Mouse (Mus musculus): ENCODE measurements at regions not wholly inside any gene's neighbourhood (a gene's known extent, or its start where the extent isn't known, plus 50 kb on each side); places are given as distances from the start of the nearest gene placed in this dataset.
"Not testable (repeated sequence)": the region's sequence is repeated elsewhere in the genome, so short reads cannot be mapped to it uniquely, and the experiment has no call there.

GRCm38 (mm10) chr14:114485781-114486180, 606.2 kb upstream of the Gpc5 start:
- no peak for DNase-seq (ENCODE audit: extremely low read depth, insufficient read length, low spot score)

GRCm38 (mm10) chr14:114493371-114493770, 598.6 kb upstream of the Gpc5 start:
- not testable (repeated sequence) for DNase-seq (ENCODE audit: extremely low read depth, insufficient read length, low spot score)

- no peak for DNase-seq (ENCODE audit: extremely low read depth, insufficient read length, low spot score)
Observed at GRCm38 (mm10) chr14:114504976-114505375, 587.0 kb upstream of the Gpc5 start.

GRCm38 (mm10) chr14:114547910-114548680, 543.9 kb upstream of the Gpc5 start:
- no peak for DNase-seq (ENCODE audit: extremely low read depth, insufficient read length, low spot score)

GRCm38 (mm10) chr14:114549101-114549500, 542.9 kb upstream of the Gpc5 start:
- no peak for DNase-seq (ENCODE audit: extremely low read depth, insufficient read length, low spot score)

GRCm38 (mm10) chr14:114566411-114567030, 525.5 kb upstream of the Gpc5 start:
- DNase-seq (ENCODE audit: extremely low read depth, insufficient read length, low spot score), result no peak

- no peak for DNase-seq (ENCODE audit: extremely low read depth, insufficient read length, low spot score)
Observed at GRCm38 (mm10) chr14:114567673-114568309, 524.2 kb upstream of the Gpc5 start.

GRCm38 (mm10) chr14:114587367-114588064, 504.5 kb upstream of the Gpc5 start:
- no peak for DNase-seq (ENCODE audit: extremely low read depth, insufficient read length, low spot score)

- no peak for DNase-seq (ENCODE audit: extremely low read depth, insufficient read length, low spot score)
Observed at GRCm38 (mm10) chr14:114609296-114609695, 482.7 kb upstream of the Gpc5 start.

GRCm38 (mm10) chr14:114612400-114612799, 479.6 kb upstream of the Gpc5 start:
- no peak for DNase-seq (ENCODE audit: extremely low read depth, insufficient read length, low spot score)

GRCm38 (mm10) chr14:114656636-114657035, 435.4 kb upstream of the Gpc5 start:
- no peak for DNase-seq (ENCODE audit: extremely low read depth, insufficient read length, low spot score)

- no peak for DNase-seq (ENCODE audit: extremely low read depth, insufficient read length, low spot score)
Observed at GRCm38 (mm10) chr14:114662028-114662427, 430.0 kb upstream of the Gpc5 start.

- no peak for DNase-seq (ENCODE audit: extremely low read depth, insufficient read length, low spot score)
Observed at GRCm38 (mm10) chr14:114685133-114685532, 406.9 kb upstream of the Gpc5 start.

GRCm38 (mm10) chr14:114694930-114695329, 397.1 kb upstream of the Gpc5 start:
- DNase-seq (ENCODE audit: extremely low read depth, insufficient read length, low spot score), result no peak

GRCm38 (mm10) chr14:114697543-114697942, 394.5 kb upstream of the Gpc5 start:
- DNase-seq (ENCODE audit: extremely low read depth, insufficient read length, low spot score), result no peak

- no peak for DNase-seq (ENCODE audit: extremely low read depth, insufficient read length, low spot score)
Observed at GRCm38 (mm10) chr14:114723080-114723479, 368.9 kb upstream of the Gpc5 start.

- no peak for DNase-seq (ENCODE audit: extremely low read depth, insufficient read length, low spot score)
Observed at GRCm38 (mm10) chr14:114767323-114767722, 324.7 kb upstream of the Gpc5 start.

GRCm38 (mm10) chr14:114776723-114777122, 315.3 kb upstream of the Gpc5 start:
- DNase-seq (ENCODE audit: extremely low read depth, insufficient read length, low spot score), result no peak

- no peak for DNase-seq (ENCODE audit: extremely low read depth, insufficient read length, low spot score)
Observed at GRCm38 (mm10) chr14:114781821-114782220, 310.2 kb upstream of the Gpc5 start.

- DNase-seq (ENCODE audit: extremely low read depth, insufficient read length, low spot score), result peak; percentile 6
Observed at GRCm38 (mm10) chr14:114790946-114791830, 300.8 kb upstream of the Gpc5 start.
